Mouse (Mus musculus): ENCODE results near the gene Tbl1xr1.

The Tbl1xr1 gene

DNA sequence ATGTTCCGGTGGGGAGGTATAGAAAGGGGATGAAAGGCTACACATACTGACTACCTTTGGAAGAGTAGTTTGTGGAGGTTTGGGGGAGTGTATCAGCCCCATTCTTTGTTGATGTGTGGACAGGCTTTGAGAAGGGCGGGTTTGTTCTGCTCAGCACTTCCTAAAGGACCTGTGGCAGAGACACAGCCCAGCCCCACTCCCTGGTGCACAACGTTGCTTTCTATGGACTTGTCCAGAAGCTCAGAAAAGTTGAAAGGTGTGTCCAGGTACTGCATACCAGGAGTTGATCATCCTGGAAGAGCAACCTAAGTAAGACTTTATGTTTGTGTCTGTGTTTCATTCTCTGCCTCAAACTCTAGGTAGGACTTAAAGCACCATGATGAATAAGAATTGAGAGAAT, 78.1 kb downstream of the Tbl1xr1 start:
- CTCF ChIA-PET = interaction anchor here in 1 of 4 experiments (1.0 kb wide), 1 partner anchor 11 kb away, joined by 3 read pairs; no protein-coding TSS in a partner anchor
- POLR2A ChIA-PET = interaction anchor here in 3 of 4 experiments (0.6 to 7.7 kb wide), 24 partner anchors 9 to 882 kb away, joined by 3 to 71 read pairs (median 5); partner anchors contain the start of gene Tbl1xr1 (in 3 of the 3)

DNA sequence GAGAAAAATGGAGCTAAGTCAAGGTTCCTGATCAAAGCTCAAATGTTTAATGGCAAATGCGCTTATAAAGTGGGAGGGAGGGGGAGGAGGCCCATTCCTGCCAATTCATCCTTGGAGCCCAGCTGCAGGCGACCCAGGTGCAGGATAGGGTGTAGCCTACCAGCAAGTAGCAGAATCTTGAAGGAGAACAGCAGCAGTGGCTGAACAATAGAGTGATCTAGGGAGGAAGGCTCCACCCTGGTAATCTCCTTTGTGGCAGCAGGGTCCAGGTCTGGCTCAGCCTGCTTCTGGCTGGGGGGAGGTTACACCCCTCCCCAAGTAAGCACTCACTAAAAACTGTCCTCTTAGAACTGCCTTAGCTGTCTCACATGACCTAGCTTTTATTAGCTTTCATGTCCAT, 79.9 kb downstream of the Tbl1xr1 start:
- CTCF ChIA-PET = interaction anchor here (0.6 to 1.8 kb wide), 5 partner anchors 10 to 156 kb away, joined by 3 to 9 read pairs (median 7); no protein-coding TSS in a partner anchor
- POLR2A ChIA-PET = interaction anchor here (0.6 to 7.7 kb wide), 62 partner anchors 8 to 484 kb away, joined by 3 to 71 read pairs (median 4); partner anchors contain the start of gene Tbl1xr1 (in 3 of the 4)

DNA sequence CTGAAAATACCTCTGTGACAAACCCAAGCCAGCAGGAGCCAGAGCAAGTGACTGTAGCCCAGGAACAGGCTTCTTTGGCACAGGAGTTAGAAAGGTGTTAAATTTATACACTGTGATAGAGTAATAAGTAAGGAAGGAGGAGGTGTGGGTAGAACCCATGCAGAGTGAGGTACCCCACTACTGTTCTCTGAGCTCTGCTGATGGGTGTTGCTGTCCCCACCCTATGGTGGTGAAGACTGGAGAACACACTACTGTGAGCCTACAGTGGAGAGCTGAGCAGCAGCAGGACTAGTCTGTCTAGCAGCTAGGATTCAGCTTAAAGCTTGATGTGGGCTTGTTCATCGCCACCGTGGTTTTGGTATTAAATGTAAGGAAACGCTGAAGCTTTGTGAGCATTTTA, 86.5 kb downstream of the Tbl1xr1 start:
- ChIA-PET POLR2A (interaction anchor here in 2 of 4 experiments (0.9 to 2.5 kb wide), 9 partner anchors 8 to 88 kb away, joined by 3 to 13 read pairs (median 6); no protein-coding TSS in a partner anchor), CTCF (interaction anchor here in 1 of 4 experiments (0.6 kb wide), 1 partner anchor 21 kb away, joined by 3 read pairs; no protein-coding TSS in a partner anchor)

DNA sequence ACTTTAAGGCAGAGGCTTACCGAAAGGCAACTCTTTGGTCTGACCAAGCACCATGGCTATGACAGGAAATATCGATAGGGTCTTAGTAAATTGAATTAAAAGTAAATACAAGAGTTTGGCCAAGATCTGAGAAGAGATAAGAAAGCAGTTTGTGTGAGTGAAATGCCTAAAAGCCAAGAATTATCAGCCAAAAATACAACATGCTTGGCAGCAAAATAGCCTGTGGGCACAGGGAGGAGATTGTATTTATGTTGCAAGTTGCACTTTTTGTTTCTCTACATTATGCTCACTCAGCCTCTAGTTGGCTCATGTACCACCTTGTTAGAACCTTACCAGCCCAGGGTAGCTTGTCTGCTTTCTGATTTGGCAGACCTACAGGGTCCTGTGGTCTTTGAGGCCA, 91.4 kb downstream of the Tbl1xr1 start:
- ChIA-PET POLR2A (interaction anchor here in 2 of 4 experiments (0.6 to 8.1 kb wide), 15 partner anchors 8 to 94 kb away, joined by 3 to 71 read pairs (median 7); partner anchors contain the start of gene Tbl1xr1 (in 1 of the 2)), CTCF (interaction anchor here in 3 of 4 experiments (0.6 to 2.4 kb wide), 3 partner anchors 12 to 236 kb away, joined by 3 to 9 read pairs (median 5); no protein-coding TSS in a partner anchor)

DNA sequence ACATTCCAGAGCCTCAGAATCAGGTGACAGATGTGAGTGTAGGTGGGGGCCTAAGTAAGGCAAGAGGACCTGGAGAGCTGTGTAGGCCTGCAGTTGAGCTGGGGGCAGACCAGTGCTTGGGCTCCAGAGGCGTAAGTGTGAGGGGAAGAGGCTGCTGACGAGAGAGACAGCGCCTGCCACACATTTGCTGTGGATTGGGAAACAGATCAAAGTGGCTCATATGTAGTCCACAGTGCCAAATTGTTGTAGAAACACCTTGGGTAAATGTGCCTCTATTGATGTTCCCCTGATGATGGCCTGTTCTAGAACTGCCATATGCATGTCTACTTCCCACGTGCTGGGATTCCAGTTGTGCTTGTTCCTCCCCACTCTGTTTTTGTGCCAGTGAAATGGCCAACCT, 92.0 kb downstream of the Tbl1xr1 start:
- ChIA-PET POLR2A (interaction anchor here in 3 of 4 experiments (0.6 to 8.1 kb wide), 13 partner anchors 8 to 164 kb away, joined by 3 to 71 read pairs (median 7); partner anchors contain the start of gene Tbl1xr1 (in 1 of the 3)), CTCF (interaction anchor here in 1 of 4 experiments (1.2 kb wide), 1 partner anchor 236 kb away, joined by 3 read pairs; no protein-coding TSS in a partner anchor)

DNA sequence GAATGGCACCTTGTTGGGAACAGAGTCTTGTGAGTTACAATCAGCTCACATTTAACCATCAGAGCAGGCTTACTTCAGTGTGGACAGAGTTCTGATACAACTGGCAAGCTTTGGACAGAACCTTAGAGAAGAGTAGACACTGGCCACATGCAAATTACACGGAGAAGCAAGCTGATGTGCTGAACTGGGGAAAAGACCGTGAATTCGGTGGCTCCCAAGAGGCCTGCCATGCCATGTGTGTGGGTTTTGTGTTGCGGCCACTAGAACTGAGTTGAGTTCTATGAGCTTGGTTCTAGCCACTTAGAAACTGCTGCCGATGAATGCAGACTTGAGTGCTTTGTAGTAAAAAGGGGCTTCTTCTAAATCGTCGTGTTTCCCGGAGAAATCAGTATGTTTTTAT, 95.1 kb downstream of the Tbl1xr1 start:
- POLR2A ChIA-PET = interaction anchor here (0.6 to 8.1 kb wide), 20 partner anchors 8 to 234 kb away, joined by 3 to 71 read pairs (median 5); no protein-coding TSS in a partner anchor
- CTCF ChIA-PET = interaction anchor here in 3 of 4 experiments (0.5 to 1.5 kb wide), 5 partner anchors 28 to 582 kb away, joined by 3 to 8 read pairs (median 3); no protein-coding TSS in a partner anchor

DNA sequence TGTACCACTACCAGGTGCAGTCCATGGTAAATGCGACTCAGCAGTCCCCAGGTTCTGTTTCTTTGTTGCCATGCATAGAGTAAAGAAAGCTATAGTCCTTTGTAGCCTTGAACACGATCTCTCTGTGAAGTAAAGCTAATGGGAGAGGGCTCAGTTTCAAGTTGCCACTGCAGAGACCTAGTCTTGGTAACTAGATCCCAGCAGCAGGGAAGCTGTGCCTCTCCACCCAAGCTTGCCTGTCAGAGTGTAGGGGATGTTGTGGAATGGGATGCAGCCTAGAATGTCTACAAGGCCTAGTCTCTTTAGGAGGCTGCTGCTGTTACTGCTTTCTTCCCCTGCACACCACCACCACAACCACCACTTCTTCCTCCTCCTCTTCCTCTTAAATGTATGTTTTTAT, 96.0 kb downstream of the Tbl1xr1 start:
- CTCF ChIA-PET = interaction anchor here in 2 of 4 experiments (1.4 to 1.5 kb wide), 2 partner anchors 29 kb away, joined by 4 to 8 read pairs; no protein-coding TSS in a partner anchor
- POLR2A ChIA-PET = interaction anchor here in 3 of 4 experiments (0.6 to 8.1 kb wide), 15 partner anchors 9 to 98 kb away, joined by 3 to 71 read pairs (median 5); partner anchors contain the start of gene Tbl1xr1 (in 1 of the 3)

DNA sequence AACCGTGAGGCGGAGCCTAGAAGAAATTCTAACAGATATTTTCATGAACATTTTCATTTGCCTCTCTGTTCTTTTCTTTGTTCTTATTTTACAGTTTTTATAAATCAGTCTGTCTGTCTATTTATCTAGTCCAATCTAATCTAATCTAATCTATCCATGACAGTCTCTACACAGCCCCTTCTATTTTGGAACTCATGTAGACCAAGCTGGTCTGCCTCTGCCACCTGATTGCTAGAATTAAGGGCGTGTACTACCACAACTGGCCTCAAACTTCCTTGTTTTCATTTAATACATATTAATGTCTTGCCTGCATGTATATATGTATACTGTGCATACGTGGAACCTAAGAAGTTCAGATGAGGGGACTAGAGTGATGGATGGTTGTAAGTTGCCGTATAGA, 96.7 kb downstream of the Tbl1xr1 start:
- ChIA-PET CTCF (no interaction called here), POLR2A (interaction anchor here in 2 of 4 experiments (0.6 to 8.1 kb wide), 10 partner anchors 9 to 99 kb away, joined by 3 to 71 read pairs (median 5); partner anchors contain the start of gene Tbl1xr1 (in 1 of the 2))

DNA sequence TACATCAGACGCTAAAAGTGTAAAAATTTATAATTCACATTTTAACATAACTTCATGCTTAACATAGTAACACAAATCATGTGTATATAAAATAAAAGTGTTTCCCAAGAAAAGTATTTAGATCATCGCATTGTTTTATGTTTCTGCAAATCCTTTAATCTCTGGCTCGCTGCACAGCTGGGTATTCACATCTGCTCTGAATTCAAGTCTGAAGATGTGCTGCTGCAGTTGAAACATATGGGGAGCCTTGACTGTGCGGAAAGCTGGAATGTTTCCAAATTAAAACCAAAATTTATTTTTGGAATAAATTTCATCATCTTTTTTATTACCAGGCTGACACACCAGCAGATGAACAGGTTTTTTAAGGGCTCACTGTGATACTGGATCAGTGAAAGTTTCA, 97.8 kb downstream of the Tbl1xr1 start:
- ChIA-PET POLR2A (interaction anchor here in 2 of 4 experiments (1.0 to 6.6 kb wide), 7 partner anchors 11 to 100 kb away, joined by 4 to 39 read pairs (median 8); no protein-coding TSS in a partner anchor), CTCF (interaction anchor here in 1 of 4 experiments (0.6 kb wide), 1 partner anchor 31 kb away, joined by 10 read pairs; no protein-coding TSS in a partner anchor)

DNA sequence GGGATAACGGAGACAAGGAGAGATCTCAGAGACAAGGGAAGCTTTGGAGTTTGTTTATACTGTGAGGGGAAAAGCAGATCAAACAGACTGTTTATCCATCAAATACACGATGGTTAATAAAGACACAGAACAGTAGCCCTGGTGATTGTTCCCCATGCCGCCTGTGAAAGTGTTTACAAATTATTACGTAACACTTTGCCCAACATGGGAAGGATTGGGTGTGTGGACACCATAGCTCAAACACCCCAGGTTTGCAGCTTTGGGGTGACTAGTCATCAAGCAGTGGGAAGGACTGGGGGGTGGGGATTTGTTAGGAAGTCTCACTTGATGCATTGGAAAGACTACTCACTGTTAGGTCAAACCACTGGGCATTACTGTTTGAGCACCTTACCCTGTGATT, 103.6 kb downstream of the Tbl1xr1 start:
- CTCF ChIA-PET = no interaction called here

DNA sequence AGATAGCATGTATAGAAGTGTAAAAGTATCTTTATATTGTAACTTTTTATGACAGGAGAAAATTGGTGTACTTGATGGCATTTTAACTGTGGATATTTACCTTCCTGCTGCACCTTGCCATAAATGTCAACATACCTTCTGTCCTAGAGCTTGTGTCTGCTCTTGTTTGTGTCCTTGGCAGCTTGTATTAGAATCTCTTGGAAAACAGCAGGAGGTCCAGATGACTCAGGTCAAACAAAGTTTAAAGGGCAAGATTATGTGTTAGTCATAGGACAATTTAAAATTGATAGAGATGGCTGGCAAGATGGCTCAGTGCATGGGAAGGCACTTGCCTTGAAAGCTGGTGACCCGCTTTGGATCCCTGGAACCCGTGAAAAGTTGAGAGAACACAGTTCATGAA, 104.6 kb downstream of the Tbl1xr1 start:
- POLR2A ChIA-PET = interaction anchor here in 3 of 4 experiments (0.6 to 2.7 kb wide), 8 partner anchors 9 to 1155 kb away, joined by 3 to 20 read pairs (median 4); no protein-coding TSS in a partner anchor
- CTCF ChIA-PET = no interaction called here

More for the DNA sequence above, 103.6 kb downstream of the Tbl1xr1 start:
- POLR2A ChIA-PET = interaction anchor here in 3 of 4 experiments (0.6 to 2.7 kb wide), 9 partner anchors 8 to 106 kb away, joined by 3 to 20 read pairs (median 5); no protein-coding TSS in a partner anchor

DNA sequence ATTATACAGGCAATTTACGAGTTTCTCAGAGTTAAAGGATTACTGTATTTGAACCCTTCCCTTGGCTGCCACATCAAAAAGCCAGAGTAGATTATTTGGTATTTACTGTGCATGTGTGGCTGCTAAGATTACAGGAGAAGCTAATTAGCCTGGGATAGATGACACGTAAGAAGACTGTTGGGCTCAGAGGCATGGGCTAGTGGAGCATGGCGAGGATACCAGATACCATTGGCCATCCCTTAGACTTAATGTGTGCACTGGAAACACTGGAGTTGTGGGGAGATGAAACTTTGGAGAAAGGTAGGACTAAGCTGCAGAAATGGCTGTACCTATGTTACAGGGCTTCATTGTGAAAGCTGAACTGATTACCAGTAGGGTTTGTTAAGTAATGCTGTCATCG, 108.8 kb downstream of the Tbl1xr1 start:
- CTCF ChIA-PET = no interaction called here
- POLR2A ChIA-PET = interaction anchor here in 1 of 4 experiments (1.2 to 1.4 kb wide), 2 partner anchors 29 to 57 kb away, joined by 3 read pairs; no protein-coding TSS in a partner anchor

DNA sequence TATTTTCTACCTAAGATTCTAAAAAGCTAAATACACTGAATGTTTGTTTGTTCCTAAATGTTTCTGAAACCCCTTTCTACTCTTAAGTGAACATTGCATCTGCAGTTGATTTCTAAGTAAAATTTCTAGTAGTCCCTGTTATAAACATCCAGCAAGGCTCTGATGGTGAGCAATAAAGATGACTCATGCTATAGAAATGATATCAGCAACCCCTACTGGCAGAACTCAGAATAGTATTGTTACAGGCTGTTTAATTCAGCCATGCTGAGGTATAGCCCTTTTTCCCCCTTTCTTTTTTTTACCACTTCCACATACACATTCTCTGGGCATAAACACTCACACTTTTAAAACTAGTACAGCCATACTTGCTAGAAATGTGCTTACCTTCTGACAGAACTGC, 114.0 kb downstream of the Tbl1xr1 start:
- ChIA-PET POLR2A (interaction anchor here in 3 of 4 experiments (0.5 to 2.8 kb wide), 5 partner anchors 10 to 34 kb away, joined by 3 to 11 read pairs (median 3); no protein-coding TSS in a partner anchor), CTCF (interaction anchor here in 1 of 4 experiments (1.3 kb wide), 1 partner anchor 47 kb away, joined by 4 read pairs; no protein-coding TSS in a partner anchor)

DNA sequence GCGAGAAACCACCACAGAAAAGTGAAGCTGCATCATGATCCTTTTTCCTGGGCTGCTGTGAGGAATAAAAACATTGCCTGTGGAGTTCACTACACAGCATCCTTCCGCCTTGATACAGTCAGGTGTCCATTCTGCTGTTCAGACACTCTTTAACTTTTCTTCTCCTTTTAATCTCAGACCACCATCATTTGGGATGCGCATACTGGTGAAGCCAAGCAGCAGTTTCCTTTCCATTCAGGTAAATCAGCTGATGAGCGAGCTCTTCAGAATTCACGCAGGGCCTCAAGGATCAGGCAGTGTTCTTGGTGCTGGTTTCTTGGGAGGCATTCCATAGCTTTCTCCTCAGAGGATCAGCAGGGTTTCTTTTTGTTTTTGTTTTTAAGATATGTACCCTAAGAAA, 116.5 kb downstream of the Tbl1xr1 start:
- CTCF ChIA-PET = interaction anchor here in 2 of 4 experiments (0.6 kb wide), 2 partner anchors 12 to 50 kb away, joined by 3 to 4 read pairs; no protein-coding TSS in a partner anchor

DNA sequence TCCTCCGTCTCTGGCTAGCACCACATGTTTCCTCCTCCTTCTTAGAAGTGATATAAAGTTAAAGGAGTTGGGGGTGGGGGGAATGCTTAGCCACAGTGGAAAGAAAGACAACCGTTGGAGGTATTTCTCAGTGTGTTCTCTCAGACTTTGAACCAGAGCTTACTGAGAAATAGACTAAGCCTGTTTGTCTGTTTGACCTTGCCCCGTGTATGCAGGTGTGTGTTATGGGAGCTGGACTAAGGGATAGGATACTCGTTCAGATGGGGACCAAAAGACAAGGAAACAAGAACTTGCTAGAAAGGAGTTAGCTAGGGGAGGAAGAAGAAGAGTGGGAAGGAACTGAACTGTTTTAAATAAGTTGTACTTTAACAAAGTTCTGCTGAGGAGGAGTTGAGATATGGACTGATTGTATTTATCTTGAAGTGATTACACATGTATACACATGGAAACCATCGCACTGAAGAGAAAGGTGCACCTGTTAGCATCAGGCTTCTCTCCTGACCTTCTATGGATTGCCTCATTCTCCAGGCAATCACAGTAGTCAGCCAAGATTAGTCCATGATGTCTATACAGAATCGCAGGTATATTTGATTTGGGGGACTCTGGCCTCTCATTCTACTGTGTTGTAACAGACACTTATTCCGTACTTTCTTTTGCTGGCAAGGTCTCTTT, 117.9 kb downstream of the Tbl1xr1 start:
- POLR2A ChIA-PET = interaction anchor here in 3 of 4 experiments (0.6 to 3.8 kb wide), 14 partner anchors 7 to 362 kb away, joined by 3 to 15 read pairs (median 4); no protein-coding TSS in a partner anchor
- CTCF ChIA-PET = no interaction called here

More for the DNA sequence above, 116.5 kb downstream of the Tbl1xr1 start:
- POLR2A ChIA-PET = interaction anchor here in 3 of 4 experiments (0.6 to 3.8 kb wide), 19 partner anchors 9 to 118 kb away, joined by 3 to 15 read pairs (median 4); no protein-coding TSS in a partner anchor

DNA sequence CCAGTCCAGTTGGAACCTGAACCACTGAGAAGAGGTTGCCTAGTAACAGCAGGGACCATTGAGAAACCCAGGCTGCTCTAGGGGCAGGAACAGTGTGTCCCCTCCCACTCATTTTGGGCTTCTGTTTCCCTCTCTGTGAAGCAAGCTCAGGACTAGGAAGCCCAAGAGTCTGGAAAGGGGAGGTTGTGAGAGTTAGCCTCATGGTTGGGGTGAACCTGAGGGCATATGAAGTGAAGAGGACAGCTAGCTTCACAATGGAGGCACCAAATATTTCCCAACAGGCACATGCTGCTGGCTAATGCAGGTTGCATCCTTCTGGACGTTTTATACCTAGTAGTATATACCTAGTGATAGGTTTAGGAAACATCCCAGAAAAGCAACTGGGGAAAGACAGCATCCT, 122.3 kb downstream of the Tbl1xr1 start:
- POLR2A ChIA-PET = no interaction called here
- CTCF ChIA-PET = no interaction called here

DNA sequence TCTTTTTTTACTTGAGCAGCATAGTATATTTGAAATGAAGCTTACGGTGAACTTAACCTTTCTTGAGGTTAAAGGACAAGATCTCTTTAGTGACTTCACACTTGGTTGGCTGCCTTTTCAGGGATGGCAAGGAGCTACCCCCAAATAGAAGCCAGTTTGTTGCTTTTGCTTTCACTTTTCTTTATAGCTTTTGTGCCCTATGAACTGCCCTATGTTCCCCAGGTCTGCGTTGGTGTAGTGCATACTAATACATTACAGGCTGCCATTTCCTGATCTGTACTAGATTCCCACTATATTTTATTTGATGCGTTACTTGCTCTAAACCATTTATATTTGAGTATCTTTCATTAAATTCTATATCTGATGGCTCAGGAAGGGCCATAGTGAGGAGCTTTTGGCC, 127.7 kb downstream of the Tbl1xr1 start:
- POLR2A ChIA-PET = interaction anchor here in 2 of 4 experiments (0.6 to 2.2 kb wide), 8 partner anchors 9 to 389 kb away, joined by 3 to 15 read pairs (median 4); no protein-coding TSS in a partner anchor

DNA sequence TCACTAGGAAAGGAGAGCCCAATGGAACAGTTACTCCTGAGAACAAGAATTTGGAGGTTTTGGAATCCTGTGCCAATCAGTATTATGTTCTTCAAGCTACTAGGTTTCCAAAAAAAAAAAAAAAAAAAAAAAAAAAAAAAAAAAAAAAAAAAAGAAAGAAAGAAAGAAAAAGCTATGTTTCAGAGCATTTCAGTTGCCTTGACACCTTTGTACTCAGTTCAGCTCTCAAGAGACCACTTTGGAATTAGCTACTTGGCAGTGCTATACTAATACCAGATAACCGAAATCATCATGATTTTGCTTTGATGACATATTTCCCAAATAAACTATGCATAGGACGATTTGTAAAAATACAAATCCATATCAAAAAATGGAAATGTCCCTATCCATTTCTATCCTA, 145.1 kb downstream of the Tbl1xr1 start:
- CTCF ChIA-PET = interaction anchor here in 1 of 4 experiments (0.6 kb wide), 1 partner anchor 1035 kb away, joined by 3 read pairs; no protein-coding TSS in a partner anchor
- POLR2A ChIA-PET = interaction anchor here in 2 of 4 experiments (1.1 to 2.0 kb wide), 6 partner anchors 10 to 178 kb away, joined by 3 to 5 read pairs (median 3); no protein-coding TSS in a partner anchor

More for the DNA sequence above, 127.7 kb downstream of the Tbl1xr1 start:
- CTCF ChIA-PET = interaction anchor here in 1 of 4 experiments (0.7 kb wide), 1 partner anchor 33 kb away, joined by 3 read pairs; no protein-coding TSS in a partner anchor

All from embryonic stem cell, embryonic (primary cell).